Mouse (Mus musculus) kidney, postnatal 36 days (tissue): Measurements from ENCODE around the gene Hao2.
A peak's percentile ranks its signal among the peaks of the same experiment; 100 is the strongest.

Experiments used
- DNase-seq, 2 experiments: peaks; one replicate each; pipeline ENCODE4 v3.0.0; 2021 to 2022; ENCODE audit warnings: mixed read lengths in 2 of 2

Gene Hao2

GRCm38 (mm10) chr3:98893057-98893772 lies at the start of gene Hao2:
Gene Hao2 (minus strand): TSS chr3:98893239.
- DNase-seq, result peak; percentile 40 to 44

GRCm38 (mm10) chr3:98941601-98942000 lies 48.6 kb upstream of the Hao2 start:
- no peak for DNase-seq

- no peak for DNase-seq
Observed at GRCm38 (mm10) chr3:98941066-98941551, 48.1 kb upstream of the Hao2 start.

GRCm38 (mm10) chr3:98940225-98940624 lies 47.2 kb upstream of the Hao2 start:
- DNase-seq, result no peak

- DNase-seq, result peak in 1 of 2 experiments; percentile 65
Observed at GRCm38 (mm10) chr3:98936446-98936845, 43.4 kb upstream of the Hao2 start.

- no peak for DNase-seq
Observed at GRCm38 (mm10) chr3:98934601-98935000, 41.6 kb upstream of the Hao2 start.

GRCm38 (mm10) chr3:98934041-98934440 lies 41.0 kb upstream of the Hao2 start:
- peak; percentile 22 to 76 for DNase-seq

GRCm38 (mm10) chr3:98932421-98932820 lies 39.4 kb upstream of the Hao2 start:
- DNase-seq, result peak in 1 of 2 experiments; percentile 58

- peak; percentile 71 to 77 for DNase-seq
Observed at GRCm38 (mm10) chr3:98931836-98932235, 38.8 kb upstream of the Hao2 start.

GRCm38 (mm10) chr3:98920417-98920816 lies 27.4 kb upstream of the Hao2 start:
- DNase-seq, result no peak

GRCm38 (mm10) chr3:98917260-98917659 lies 24.2 kb upstream of the Hao2 start:
- DNase-seq, result no peak

- no peak for DNase-seq
Observed at GRCm38 (mm10) chr3:98916856-98917255, 23.8 kb upstream of the Hao2 start.

GRCm38 (mm10) chr3:98915659-98916058 lies 22.6 kb upstream of the Hao2 start:
- DNase-seq, result peak in 1 of 2 experiments; percentile 86

GRCm38 (mm10) chr3:98913591-98913990 lies 20.6 kb upstream of the Hao2 start:
- no peak for DNase-seq

- DNase-seq, result peak in 1 of 2 experiments; percentile 25
Observed at GRCm38 (mm10) chr3:98897606-98898005, 4.6 kb upstream of the Hao2 start.

- DNase-seq, result peak; percentile 27 to 50
Observed at GRCm38 (mm10) chr3:98895071-98895601, 2.1 kb upstream of the Hao2 start.

GRCm38 (mm10) chr3:98890430-98890829 lies 2.6 kb downstream of the Hao2 start:
- peak in 1 of 2 experiments; percentile 33 for DNase-seq

- DNase-seq, result no peak
Observed at GRCm38 (mm10) chr3:98888206-98888605, 4.8 kb downstream of the Hao2 start.

- no peak for DNase-seq
Observed at GRCm38 (mm10) chr3:98880831-98881230, 12.2 kb downstream of the Hao2 start.

GRCm38 (mm10) chr3:98880216-98880615 lies 12.8 kb downstream of the Hao2 start:
- no peak for DNase-seq

GRCm38 (mm10) chr3:98868219-98868618 lies 24.8 kb downstream of the Hao2 start:
- no peak for DNase-seq

- no peak for DNase-seq
Observed at GRCm38 (mm10) chr3:98862800-98863199, 30.2 kb downstream of the Hao2 start.

GRCm38 (mm10) chr3:98859576-98859975 lies 33.5 kb downstream of the Hao2 start, which contains the start of gene Hsd3b1:
Gene Hsd3b1 (minus strand): TSS chr3:98859794.
- no peak for DNase-seq

- DNase-seq, result no peak
Observed at GRCm38 (mm10) chr3:98858051-98858450, 35.0 kb downstream of the Hao2 start.
